11 mouse cellular contexts compared by ENCODE assay signal in the genomic region with DNA sequence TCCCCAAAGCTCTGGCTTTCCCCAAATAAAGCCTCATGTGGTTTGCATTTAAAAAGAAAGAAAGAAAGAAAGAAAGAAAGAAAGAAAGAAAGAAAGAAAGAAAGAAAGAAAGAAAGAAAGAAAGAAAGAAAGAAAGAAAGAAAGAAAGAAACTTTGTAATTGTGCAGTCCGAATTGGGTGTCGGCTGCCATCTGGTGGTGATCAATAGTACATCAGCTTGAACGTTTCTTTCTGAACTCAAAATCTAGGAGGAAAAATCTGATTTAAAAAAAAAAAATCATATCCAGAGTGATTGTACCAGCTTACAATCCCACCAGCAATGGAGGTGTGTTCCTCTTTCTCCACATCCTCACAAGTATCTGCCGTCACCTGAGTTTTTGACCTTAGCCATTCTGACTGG. TPM values are rescaled to one million over a fixed set of nuclear protein-coding genes. Genes with fewer than 3 reads are reported as not detected.
A peak's percentile ranks its signal among the peaks of the same experiment; 100 is the strongest.
DNase-seq lines count a peak whose midpoint lies in the region; ATAC-seq and TF ChIP-seq lines count a peak whose summit lies in the region.
"Not testable (repeated sequence)": the region's sequence is repeated elsewhere in the genome, so short reads cannot be mapped to it uniquely, and the experiment has no call there.
"Had no signal": no experiment of that assay in that cellular context is flagged by ENCODE, and none has a peak within 500 bp of the region (broad histone marks: within the 10 kb centered on the region; RNA-seq: fewer than 3 reads in every experiment).

No protein-coding gene starts in this region.

- WGBS in lung, embryonic 14.5 days = 19% methylated on average over 4 of the region's 4 CpGs

- H3K9me3 ChIP-seq in ES-Bruce4 (replicated peaks; ENCODE audit: control insufficient read depth, insufficient read depth, low read length, poor library complexity, severe bottlenecking); lung, embryonic 14.5 days (ENCODE audit: low read depth, low read length): not testable (repeated sequence)

- peak; percentile 15 for TF ChIP-seq CTCF in ES-Bruce4 (IDR thresholded peaks at IDR 0.05; ENCODE audit: low read depth, low read length)
- peak; percentile 46; the same call in 1 of the 2 replicates for TF ChIP-seq CTCF in cortical plate, adult 2 months (IDR thresholded peaks at IDR 0.05; ENCODE audit: extremely low read depth, insufficient read depth, low read length)
- peak; percentile 79 for TF ChIP-seq CTCF in layer of hippocampus, adult 2 months (conservative IDR thresholded peaks at IDR 0.05)
- TF ChIP-seq CTCF in lung, embryonic 14.5 days (IDR thresholded peaks at IDR 0.05; ENCODE audit: low read depth) = peak; percentile 57

- H3K4me3 ChIP-seq in ES-Bruce4 (ENCODE audit: low read depth, low read length); cortical plate, adult 2 months (ENCODE audit: insufficient read depth, low read length); layer of hippocampus, adult 2 months; lung, embryonic 14.5 days (ENCODE audit: low read depth, low read length): not testable (repeated sequence)

- H3K4me2 ChIP-seq in lung, embryonic 14.5 days = not testable (repeated sequence)

- not testable (repeated sequence) for H3K9ac ChIP-seq in ES-Bruce4 (ENCODE audit: low read depth, poor library complexity, severe bottlenecking); lung, embryonic 14.5 days

- peak; percentile 12 for DNase-seq in brain, adult 2 months (ENCODE audit: low read depth, low spot score)
- DNase-seq in heart, postnatal 4 days = peak; percentile 15
- DNase-seq in layer of hippocampus, adult 2 months (ENCODE audit: low spot score in 2 of 2) = peak in 1 of 2 experiments; percentile 33
- DNase-seq in lung, embryonic 14.5 days = peak; percentile 50
- peak; percentile 41 for DNase-seq in retina, postnatal 1 day

- not testable (repeated sequence) for H3K27ac ChIP-seq in ES-Bruce4 (ENCODE audit: insufficient read depth, low read length); cortical plate, adult 2 months (ENCODE audit: insufficient read depth, low read length); layer of hippocampus, adult 2 months; lung, embryonic 14.5 days (ENCODE audit: low read depth)

- not testable (repeated sequence) for H3K4me1 ChIP-seq in ES-Bruce4 (ENCODE audit: control insufficient read depth, insufficient read depth, low read length); cortical plate, adult 2 months (ENCODE audit: control insufficient read depth, insufficient read depth, low read length); lung, embryonic 14.5 days (ENCODE audit: insufficient read depth)

- TF ChIP-seq EP300 in ES-Bruce4 (IDR thresholded peaks at IDR 0.05; ENCODE audit: insufficient read depth, low read depth, low read length) = not testable (repeated sequence)

- TF ChIP-seq POLR2A in ES-Bruce4 (IDR thresholded peaks at IDR 0.05; ENCODE audit: insufficient read depth, low read length); cortical plate, adult 2 months (IDR thresholded peaks at IDR 0.05; ENCODE audit: extremely low read depth, insufficient read depth, low read length): not testable (repeated sequence)

- ATAC-seq in lung, embryonic 14.5 days (ENCODE audit: insufficient read depth) = not testable (repeated sequence)

- not testable (repeated sequence) for H3K36me3 ChIP-seq in ES-Bruce4 (ENCODE audit: control insufficient read depth, insufficient read depth, low read length, poor library complexity, severe bottlenecking); lung, embryonic 14.5 days (ENCODE audit: insufficient read depth)

- H3K27me3 ChIP-seq in ES-Bruce4 (ENCODE audit: control insufficient read depth, insufficient read depth, low read length, poor library complexity, severe bottlenecking); lung, embryonic 14.5 days (ENCODE audit: insufficient read depth, low read length): not testable (repeated sequence)

RNA-seq across cellular contexts. Expression of gene Neurod4, which starts 18.7 kb away (rescaled TPM):
- polyA plus RNA-seq in ES-Bruce4 (2011; ENCODE audit: insufficient read depth, insufficient read length, low read depth, missing spikeins) = not detected in 2 replicates
- 0.81 and 1.1 TPM in 2 replicates for polyA plus RNA-seq in cortical plate, adult 2 months (2012; rRNA removed)
- total RNA-seq in heart, postnatal 4 days (2021) = not detected
- total RNA-seq in layer of hippocampus, adult 2 months (2021) = under 1 TPM; 0.10 to 0.18 TPM
- not detected in 2 replicates for polyA plus RNA-seq in lung, embryonic 14.5 days (2014; fragmentation: Nextera tagmentation; extraction: Ambion mirVana)
- total RNA-seq: gastrocnemius, postnatal 36 days had no signal
- polyA plus RNA-seq: heart, embryonic 16.5 days; limb, embryonic 13.5 days had no signal

RNA-seq across cellular contexts. Expression of gene Tespa1, which starts 23.9 kb away (rescaled TPM):
- not detected in 2 replicates for polyA plus RNA-seq in ES-Bruce4 (2011; ENCODE audit: insufficient read depth, insufficient read length, low read depth, missing spikeins)
- 0.06 and 0.13 TPM in 2 replicates for polyA plus RNA-seq in cortical plate, adult 2 months (2012; rRNA removed)
- total RNA-seq in heart, postnatal 4 days (2021) = under 1 TPM; 0.33 to 0.50 TPM
- 1 to 10 TPM; 1.6 to 1.7 TPM for total RNA-seq in layer of hippocampus, adult 2 months (2021)
- 0.66 TPM in 1 of 2 replicates, not detected in the other for polyA plus RNA-seq in lung, embryonic 14.5 days (2014; fragmentation: Nextera tagmentation; extraction: Ambion mirVana)
- polyA plus RNA-seq: forebrain, embryonic 15.5 days had no signal

Comparison
In these comparisons a context has a peak if more than half of its experiments do, and no peak if none do; other contexts are left out.
1. CTCF ChIP-seq: peak in every context shown above with its lines; median percentile 79 in layer of hippocampus, adult 2 months; 57 in lung, embryonic 14.5 days; 46 in cortical plate, adult 2 months; 15 in ES-Bruce4.